Mouse (Mus musculus) embryonic fibroblast, embryonic 13.5 days (primary cell): ENCODE data around the gene Nfix. TPM values are rescaled to one million over a fixed set of nuclear protein-coding genes. Genes with fewer than 3 reads are reported as not detected.

ENCODE experiments used
- H3K27ac ChIP-seq: 2 replicates; pipeline ENCODE4 v1.5.1; 2012; ENCODE audit warnings: low read length, control low read depth, inconsistent platforms; ENCODE audit not compliant: insufficient read depth
- H3K4me1 ChIP-seq: 2 replicates; pipeline ENCODE4 v1.6.1; 2011; ENCODE audit warnings: low read length; ENCODE audit not compliant: control insufficient read depth, insufficient read depth
- H3K4me3 ChIP-seq: 2 replicates; pipeline ENCODE4 v1.5.1; 2011; ENCODE audit warnings: mild to moderate bottlenecking, control low read depth, low read length; ENCODE audit not compliant: insufficient read depth
- CTCF ChIP-seq: IDR thresholded peaks from 2 replicates; pipeline ENCODE4 v1.5.1; 2011; ENCODE audit warnings: mild to moderate bottlenecking, control low read depth, low read length, moderate library complexity, borderline replicate concordance; ENCODE audit not compliant: insufficient read depth
- POLR2A ChIP-seq: IDR thresholded peaks from 2 replicates; pipeline ENCODE4 v1.6.1; 2011; ENCODE audit warnings: low read depth, mild to moderate bottlenecking, control low read depth, low read length, moderate library complexity
- polyA plus RNA-seq: library from polyadenylated mRNA; stranded (reverse); fragments of >200 nt; gene quantifications from 2 replicates; pipeline ENCODE4 v1.2.4, GENCODE M21; 2011; ENCODE audit warnings: low read depth; ENCODE audit not compliant: missing spikeins, insufficient read length

Nfix gene
- polyA plus RNA-seq, 1 experiment: 236 TPM

DNA sequence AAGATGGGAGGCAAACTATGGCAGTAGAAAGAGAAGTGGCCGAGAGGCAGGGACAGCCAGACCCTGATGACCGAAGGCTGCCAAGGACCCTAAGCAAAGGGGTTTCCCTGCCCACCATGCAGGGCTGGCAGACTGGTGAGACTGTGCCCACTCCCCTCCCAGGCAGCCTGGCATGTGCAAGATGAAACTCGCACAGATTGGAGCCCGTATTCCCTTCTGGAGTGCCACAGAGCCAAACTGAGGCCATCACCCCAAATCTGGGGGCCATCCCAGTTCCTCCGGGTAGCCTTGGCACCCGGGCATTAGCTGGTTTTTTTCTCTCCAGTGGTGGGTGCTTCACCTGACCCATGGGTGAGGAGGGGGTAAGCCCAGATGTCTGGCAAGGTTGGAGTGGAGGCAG is 2.2 kb downstream of the Nfix start:
- Histone ChIP-seq H3K27ac (no peak overlapping the region), H3K4me3 (peak overlapping the region; percentile 76), H3K4me1 (peaks cover 16% of the 10 kb centered on the region)
- no peak for TF ChIP-seq POLR2A

DNA sequence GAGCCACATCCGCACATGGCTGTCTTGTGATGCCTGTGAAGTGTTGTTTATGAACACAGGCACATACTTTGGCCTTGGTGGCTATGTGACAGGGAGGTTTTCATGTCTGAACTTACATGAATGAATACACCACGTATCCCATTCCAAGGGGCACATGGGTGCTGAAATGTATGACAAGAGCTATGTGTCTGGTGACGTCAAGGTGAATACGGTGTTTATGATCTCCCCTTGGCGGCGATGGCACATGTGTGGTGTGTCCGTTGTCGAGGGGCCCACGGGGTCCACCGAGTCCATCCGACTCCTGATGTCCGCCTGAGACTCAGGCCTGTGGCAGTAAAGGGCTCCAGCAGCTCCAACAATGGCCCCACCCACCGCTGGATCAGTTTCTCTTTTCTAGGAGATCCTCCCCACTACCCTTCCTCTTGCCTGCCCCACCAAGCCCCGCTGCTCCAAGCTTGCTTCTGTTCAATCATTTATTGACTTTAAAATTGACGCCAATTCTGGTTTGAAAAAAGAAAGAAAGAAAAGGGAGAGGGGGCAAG is 2.8 kb downstream of the Nfix start:
- TF ChIP-seq POLR2A (no peak), CTCF (no peak)
- peaks cover 22% of the 10 kb centered on the region for H3K4me1 ChIP-seq
- no peak overlapping the region for H3K27ac ChIP-seq
- H3K4me3 ChIP-seq: no peak overlapping the region

DNA sequence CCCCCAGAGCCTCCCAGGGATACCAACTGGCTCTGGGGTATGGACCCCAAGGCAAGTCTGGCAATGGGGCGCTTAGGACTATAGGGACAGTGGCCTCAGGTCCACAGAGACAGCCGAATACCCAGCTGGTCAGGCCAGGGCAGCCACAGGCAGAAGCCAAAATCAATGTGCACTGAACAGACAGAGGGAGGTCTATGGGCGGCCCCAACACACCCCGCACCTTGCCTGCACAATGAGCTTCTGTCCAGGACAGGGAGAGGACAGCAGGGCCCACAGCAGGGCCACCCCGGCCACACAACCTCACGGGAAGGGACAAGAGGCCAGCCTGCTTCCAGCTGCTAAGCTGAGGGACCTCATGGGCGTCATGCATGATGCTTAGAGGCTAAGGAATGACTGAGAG is 5.7 kb downstream of the Nfix start:
- H3K27ac ChIP-seq: peak overlapping the region; percentile 36
- no peak overlapping the region for H3K4me3 ChIP-seq
- TF ChIP-seq POLR2A: no peak
- TF ChIP-seq CTCF: no peak
- peaks cover 25% of the 10 kb centered on the region; the same call in 1 of the 2 replicates for H3K4me1 ChIP-seq

DNA sequence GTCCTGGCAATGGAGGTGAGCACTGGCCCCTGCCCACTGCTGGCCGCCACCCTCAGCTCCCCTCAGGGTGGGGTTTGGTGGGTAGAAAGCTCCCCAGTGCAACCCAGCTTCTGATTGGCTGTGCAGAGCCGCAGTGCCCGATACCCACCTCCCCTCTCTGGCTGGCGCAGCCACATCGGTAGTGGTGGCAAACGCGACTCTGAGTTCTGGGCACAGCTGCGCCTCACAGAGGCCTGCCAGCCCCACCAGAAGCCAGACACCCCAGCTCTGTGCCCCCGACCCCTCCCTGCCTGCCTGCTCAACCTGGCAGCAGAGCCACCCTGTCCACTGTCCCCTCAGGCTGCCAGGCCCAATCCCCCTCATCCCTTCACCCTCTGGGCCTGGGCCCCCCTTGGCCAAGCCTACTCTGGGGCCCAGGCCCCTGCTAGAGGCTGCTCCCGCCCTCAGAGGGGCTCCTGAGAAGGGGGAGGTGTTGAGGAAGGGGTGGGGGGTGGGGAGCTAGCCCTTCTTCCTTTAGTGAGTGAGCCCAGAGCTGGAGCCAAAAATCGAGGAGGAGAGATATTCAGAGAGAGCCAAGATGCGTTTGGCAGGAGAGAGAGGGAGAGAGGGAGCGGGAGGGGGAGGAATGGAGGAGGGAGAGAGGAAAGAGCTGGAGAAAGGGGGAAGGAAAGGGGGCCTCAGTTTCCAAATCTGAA is 6.2 kb downstream of the Nfix start:
- H3K4me1 ChIP-seq: peaks cover 30% of the 10 kb centered on the region
- no peak overlapping the region for H3K4me3 ChIP-seq
- H3K27ac ChIP-seq: peak overlapping the region; percentile 36
- TF ChIP-seq POLR2A: no peak
- no peak for TF ChIP-seq CTCF

DNA sequence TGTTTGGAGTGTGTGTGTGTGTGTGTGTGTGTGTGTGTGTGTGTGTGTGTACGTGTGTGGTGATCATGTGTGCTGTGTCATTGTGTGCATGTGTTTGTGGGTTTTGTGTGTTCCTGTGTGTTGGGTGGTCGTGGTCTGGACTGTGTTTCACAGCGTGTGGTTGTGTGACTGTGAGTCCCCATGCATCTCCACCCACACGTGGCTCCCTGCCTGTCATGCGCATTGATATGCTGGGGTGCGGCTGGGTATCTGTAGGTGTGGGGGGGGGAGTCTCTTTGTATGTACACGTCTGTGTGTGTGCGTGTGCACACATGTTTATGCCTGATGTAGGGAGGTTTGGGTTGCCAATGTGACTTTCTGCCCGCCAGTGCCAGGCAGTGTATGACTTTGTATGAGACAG is 7.0 kb downstream of the Nfix start:
- H3K4me3 ChIP-seq: no peak overlapping the region
- no peak overlapping the region; the same call in 1 of the 2 replicates for H3K27ac ChIP-seq
- TF ChIP-seq POLR2A (no peak), CTCF (no peak)
- peaks cover 37% of the 10 kb centered on the region for H3K4me1 ChIP-seq

DNA sequence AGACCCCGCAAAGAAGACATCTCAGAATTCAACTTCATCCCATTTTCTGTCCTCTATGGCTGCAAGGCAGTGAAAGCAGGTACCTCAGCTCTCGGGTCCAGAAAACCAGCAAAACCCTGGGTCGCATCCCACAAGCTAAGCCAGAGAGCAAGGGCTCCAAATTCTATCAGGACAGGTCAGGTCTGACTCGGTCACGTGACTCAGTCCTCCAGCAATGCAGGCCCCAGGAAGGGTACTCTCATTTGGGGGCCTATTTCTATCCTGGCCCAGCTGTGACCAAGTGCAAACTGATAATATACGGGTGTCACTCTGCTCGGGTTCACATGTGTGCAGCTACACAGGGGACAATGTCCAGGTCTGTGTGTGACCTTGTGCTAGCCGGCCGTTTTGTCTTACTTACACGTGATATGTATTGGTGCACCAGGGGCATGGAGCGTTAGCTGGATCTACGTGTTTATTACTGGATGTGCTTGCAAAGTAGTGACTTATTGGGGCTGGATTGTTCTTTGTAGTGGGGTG is 7.7 kb downstream of the Nfix start:
- TF ChIP-seq CTCF: no peak
- no peak for TF ChIP-seq POLR2A
- Histone ChIP-seq H3K4me3 (no peak overlapping the region), H3K4me1 (peaks cover 39% of the 10 kb centered on the region), H3K27ac (no peak overlapping the region; the same call in 1 of the 2 replicates)

DNA sequence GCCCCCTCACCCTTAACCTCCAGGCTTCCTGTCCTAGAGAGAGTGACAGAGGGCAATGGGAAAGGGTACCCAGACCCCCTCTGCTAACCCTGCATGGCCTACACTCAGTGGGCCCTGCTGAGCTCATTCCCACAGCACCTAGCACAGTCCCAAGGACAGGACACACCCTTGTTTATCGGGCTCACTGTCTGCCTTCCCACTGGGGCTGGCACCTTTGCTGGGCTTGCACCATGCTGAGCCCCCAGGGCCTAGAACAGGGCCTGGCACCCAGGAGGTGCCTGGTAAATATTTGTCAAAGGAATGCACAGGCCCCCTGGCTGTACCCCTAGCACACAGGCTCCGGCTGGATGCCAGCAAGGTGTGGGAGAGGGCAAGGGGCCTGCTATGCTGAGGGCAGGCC is 9.6 kb downstream of the Nfix start:
- Histone ChIP-seq H3K4me3 (no peak overlapping the region), H3K4me1 (peaks cover 51% of the 10 kb centered on the region), H3K27ac (no peak overlapping the region)
- TF ChIP-seq CTCF (no peak), POLR2A (no peak)

DNA sequence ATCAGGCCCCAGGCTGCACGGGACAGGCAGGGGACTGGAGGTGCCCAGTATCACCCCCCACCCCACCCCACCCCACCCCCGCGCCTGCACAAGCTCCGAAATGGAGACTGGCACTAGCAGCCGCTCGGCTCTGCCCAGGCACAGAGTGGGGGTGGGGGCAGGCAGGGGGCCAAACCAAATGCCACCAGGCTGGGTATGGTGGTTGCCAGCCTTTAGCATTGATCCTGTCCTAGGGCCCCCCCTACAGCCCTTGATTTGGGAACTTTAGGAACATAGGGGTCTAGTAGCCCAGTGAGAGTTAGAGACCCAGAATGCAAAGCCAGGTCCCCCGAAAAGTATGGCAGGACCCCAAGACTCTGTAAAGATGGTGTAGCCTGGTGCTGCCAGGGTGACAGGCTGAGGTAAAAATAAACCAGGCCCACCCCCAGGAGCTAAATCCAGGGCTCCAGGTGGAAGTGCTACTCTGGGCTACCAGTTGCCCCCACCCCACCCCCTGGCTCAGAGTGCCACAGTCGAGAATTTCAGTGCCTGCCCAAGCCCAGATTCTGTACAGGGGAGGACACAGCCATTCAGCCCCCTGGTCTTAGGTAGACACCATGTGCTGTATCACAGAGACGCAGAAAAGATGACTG is 10.2 kb downstream of the Nfix start:
- peaks cover 50% of the 10 kb centered on the region for H3K4me1 ChIP-seq
- TF ChIP-seq POLR2A (no peak), CTCF (no peak)
- no peak overlapping the region for H3K27ac ChIP-seq
- H3K4me3 ChIP-seq: no peak overlapping the region

DNA sequence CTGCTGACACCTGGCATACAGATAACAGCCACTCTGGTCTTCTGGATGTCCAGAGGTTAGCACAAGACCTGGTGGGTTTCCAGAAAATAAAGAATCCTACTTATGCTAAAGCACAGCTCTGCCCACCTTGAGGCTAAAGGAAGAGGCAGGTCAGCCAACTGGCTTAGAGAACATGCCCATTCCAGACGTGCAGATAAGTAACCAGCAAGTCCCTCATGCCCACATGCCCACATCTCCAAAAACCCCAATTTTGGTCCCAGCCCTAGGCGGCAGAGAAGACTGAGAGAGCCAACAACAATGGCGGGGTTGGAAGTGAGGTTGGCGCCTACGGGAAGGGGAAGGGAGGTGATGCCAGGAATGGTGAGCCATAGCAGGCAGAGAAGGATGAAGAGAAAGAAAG is 10.8 kb downstream of the Nfix start:
- TF ChIP-seq POLR2A: no peak
- H3K4me3 ChIP-seq: no peak overlapping the region
- peaks cover 49% of the 10 kb centered on the region for H3K4me1 ChIP-seq
- peak overlapping the region; percentile 32; the same call in 1 of the 2 replicates for H3K27ac ChIP-seq

DNA sequence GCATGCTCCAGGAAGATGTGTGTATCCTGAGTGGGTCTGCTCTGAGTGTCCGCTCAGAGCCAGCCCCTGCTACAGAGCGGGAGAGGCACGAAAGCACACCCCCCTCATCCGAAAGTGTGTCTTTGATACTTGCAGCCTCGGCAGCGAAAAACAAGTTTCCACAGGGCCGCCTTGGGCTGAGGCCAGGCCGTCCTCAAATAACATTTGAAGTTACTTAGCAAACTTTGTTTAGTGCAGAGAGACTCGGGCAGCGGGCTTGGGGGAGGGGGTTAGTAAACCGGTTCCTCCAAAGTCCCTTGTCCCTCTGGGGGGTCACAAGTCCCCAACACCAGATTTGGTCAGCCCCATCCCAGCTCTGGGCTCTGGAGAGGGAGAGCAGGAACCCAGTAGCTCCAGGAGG is 11.2 kb downstream of the Nfix start:
- no peak overlapping the region for H3K4me3 ChIP-seq
- H3K27ac ChIP-seq: peak overlapping the region; percentile 32; the same call in 1 of the 2 replicates
- H3K4me1 ChIP-seq: peaks cover 49% of the 10 kb centered on the region
- TF ChIP-seq CTCF (no peak), POLR2A (no peak)
